In genomic region chr6:97311599-97312544, GRCm38 (mm10) we compare ENCODE assay signal across 7 mouse cellular contexts. TPM values are rescaled to one million over a fixed set of nuclear protein-coding genes. Genes with fewer than 3 reads are reported as not detected.
A peak's percentile ranks its signal among the peaks of the same experiment; 100 is the strongest.
DNase-seq lines count a peak whose midpoint lies in the region; ATAC-seq and TF ChIP-seq lines count a peak whose summit lies in the region.

No protein-coding gene starts in this region.

- no peaks in the 10 kb centered on the region for H3K27me3 ChIP-seq in intestine, embryonic 15.5 days (replicated peaks)
- H3K27me3 ChIP-seq in liver, postnatal 0 days (ENCODE audit: insufficient read depth, low read length) = no peaks in the 10 kb centered on the region
- no peaks in the 10 kb centered on the region for H3K27me3 ChIP-seq in neural tube, embryonic 12.5 days (replicated peaks)

- 1% methylated on average over 33 of the region's 33 CpGs for WGBS in intestine, embryonic 15.5 days
- WGBS in liver, postnatal 0 days (ENCODE audit: insufficient replicate concordance) = 3% methylated on average over 33 of the region's 33 CpGs
- WGBS in neural tube, embryonic 12.5 days = 5% methylated on average over 33 of the region's 33 CpGs

- peaks cover 15% of the 10 kb centered on the region for H3K4me1 ChIP-seq in intestine, embryonic 15.5 days (replicated peaks)
- peaks cover 4% of the 10 kb centered on the region for H3K4me1 ChIP-seq in liver, postnatal 0 days (ENCODE audit: insufficient read depth)
- H3K4me1 ChIP-seq in neural tube, embryonic 12.5 days = peaks cover 19% of the 10 kb centered on the region

- H3K4me2 ChIP-seq in intestine, embryonic 15.5 days (replicated peaks) = peak overlapping the region; percentile 82
- peak overlapping the region; percentile 71 for H3K4me2 ChIP-seq in liver, postnatal 0 days (ENCODE audit: low read depth, low read length)
- H3K4me2 ChIP-seq in neural tube, embryonic 12.5 days (replicated peaks) = peak overlapping the region; percentile 56

- DNase-seq in R1 (ENCODE audit: low read depth, low spot score) = peak; percentile 73
- DNase-seq in c-Kit-positive CD71-positive TER-119-negative erythroid progenitor cells, embryonic 14.5 days (ENCODE audit: low read depth) = peak; percentile 20
- peak; percentile 92 for DNase-seq in gonadal fat pad, adult 2 months (ENCODE audit: low read depth)
- peak; percentile 62 for DNase-seq in liver, postnatal 0 days
- DNase-seq in urinary bladder, postnatal 4 days (ENCODE audit: low spot score in 2 of 2) = peak; percentile 52 to 72

- H3K9ac ChIP-seq in intestine, embryonic 15.5 days = peak overlapping the region; percentile 57
- peak overlapping the region; percentile 60 for H3K9ac ChIP-seq in liver, postnatal 0 days (replicated peaks)
- peak overlapping the region; percentile 36; the same call in 1 of the 2 replicates for H3K9ac ChIP-seq in neural tube, embryonic 12.5 days

- no peak for TF ChIP-seq CTCF in liver, postnatal 0 days (IDR thresholded peaks at IDR 0.05; ENCODE audit: low read depth)

- peak overlapping the region; percentile 83 for H3K27ac ChIP-seq in intestine, embryonic 15.5 days
- H3K27ac ChIP-seq in liver, postnatal 0 days (ENCODE audit: low read depth) = peak overlapping the region; percentile 65
- H3K27ac ChIP-seq in neural tube, embryonic 12.5 days = no peak overlapping the region

- peak; percentile 90 for ATAC-seq in intestine, embryonic 15.5 days
- ATAC-seq in liver, postnatal 0 days = peak; percentile 80
- 0 out of 2 replicates have a peak, but pooled peaks have one; percentile 56 for ATAC-seq in neural tube, embryonic 12.5 days (ENCODE audit: low FRiP score, low read depth)

- no peaks in the 10 kb centered on the region for H3K9me3 ChIP-seq in intestine, embryonic 15.5 days
- no peaks in the 10 kb centered on the region for H3K9me3 ChIP-seq in liver, postnatal 0 days (ENCODE audit: low read length)
- H3K9me3 ChIP-seq in neural tube, embryonic 12.5 days = no peaks in the 10 kb centered on the region

- TF ChIP-seq EP300 in liver, postnatal 0 days (IDR thresholded peaks at IDR 0.05; ENCODE audit: low read depth) = no peak

- no peaks in the 10 kb centered on the region for H3K36me3 ChIP-seq in intestine, embryonic 15.5 days
- peaks cover 5% of the 10 kb centered on the region; the same call in 1 of the 2 replicates for H3K36me3 ChIP-seq in liver, postnatal 0 days (replicated peaks; ENCODE audit: insufficient read depth, low read length)
- H3K36me3 ChIP-seq in neural tube, embryonic 12.5 days = no peaks in the 10 kb centered on the region; the same call in 1 of the 2 replicates

- H3K4me3 ChIP-seq in intestine, embryonic 15.5 days (replicated peaks) = peak overlapping the region; percentile 43
- H3K4me3 ChIP-seq in liver, postnatal 0 days (ENCODE audit: low read depth, low read length) = peak overlapping the region; percentile 38
- H3K4me3 ChIP-seq in neural tube, embryonic 12.5 days = peak overlapping the region; percentile 23

RNA-seq across cellular contexts. Expression of gene Lmod3, which starts 59.3 kb away (rescaled TPM):
- polyA plus RNA-seq in gonadal fat pad, adult 2 months (2012; rRNA removed) = 0.06 and 0.11 TPM in 2 replicates
- 0.16 TPM in 1 of 2 replicates, not detected in the other for polyA plus RNA-seq in intestine, embryonic 15.5 days (2015; fragmentation: Nextera tagmentation; extraction: Ambion mirVana)
- 0.11 and 0.77 TPM in 2 replicates for polyA plus RNA-seq in liver, postnatal 0 days (2015; fragmentation: Nextera tagmentation; extraction: Ambion mirVana)
- 1.6 and 1.8 TPM in 2 replicates for polyA plus RNA-seq in neural tube, embryonic 12.5 days (2016; fragmentation: Nextera tagmentation; extraction: Ambion mirVana)

Comparison
In these comparisons a context has a peak if more than half of its experiments do, and no peak if none do; other contexts are left out.
1. DNase-seq: peak in every context shown above with its lines; median percentile 92 in gonadal fat pad, adult 2 months; 73 in R1; 62 in liver, postnatal 0 days; 62 in urinary bladder, postnatal 4 days; 20 in c-Kit-positive CD71-positive TER-119-negative erythroid progenitor cells, embryonic 14.5 days.